Mouse (Mus musculus): ENCODE data around the gene Wdr45. TPM values are rescaled to one million over a fixed set of nuclear protein-coding genes. Genes with fewer than 3 reads are reported as not detected.
"Not testable (repeated sequence)": the region's sequence is repeated elsewhere in the genome, so short reads cannot be mapped to it uniquely, and the experiment has no call there.

The Wdr45 gene
- total RNA-seq, 2 experiments from 2014 or later, result 25.6 to 30.7 TPM

DNA sequence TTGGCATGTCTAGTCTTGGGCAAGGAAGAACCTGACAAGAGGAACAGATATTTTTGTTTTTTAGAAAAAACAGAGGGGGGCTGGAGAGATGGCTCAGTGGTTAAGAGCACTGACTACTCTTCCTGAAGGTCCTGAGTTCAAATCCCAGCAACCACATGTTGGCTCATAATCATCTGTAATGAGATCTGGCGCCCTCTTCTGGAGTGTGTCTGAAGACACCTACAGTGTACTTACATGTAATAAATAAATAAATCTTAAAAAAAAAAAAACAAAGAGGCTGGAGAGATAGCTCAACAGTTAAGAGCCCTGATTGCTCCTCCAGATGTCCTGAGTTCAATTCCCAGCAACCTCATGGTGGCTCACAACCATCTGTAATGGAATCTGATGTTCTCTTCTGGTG, 1.9 kb downstream of the Wdr45 start:
- DNase-seq (ENCODE audit: low spot score in 2 of 2), result not testable (repeated sequence)

DNA sequence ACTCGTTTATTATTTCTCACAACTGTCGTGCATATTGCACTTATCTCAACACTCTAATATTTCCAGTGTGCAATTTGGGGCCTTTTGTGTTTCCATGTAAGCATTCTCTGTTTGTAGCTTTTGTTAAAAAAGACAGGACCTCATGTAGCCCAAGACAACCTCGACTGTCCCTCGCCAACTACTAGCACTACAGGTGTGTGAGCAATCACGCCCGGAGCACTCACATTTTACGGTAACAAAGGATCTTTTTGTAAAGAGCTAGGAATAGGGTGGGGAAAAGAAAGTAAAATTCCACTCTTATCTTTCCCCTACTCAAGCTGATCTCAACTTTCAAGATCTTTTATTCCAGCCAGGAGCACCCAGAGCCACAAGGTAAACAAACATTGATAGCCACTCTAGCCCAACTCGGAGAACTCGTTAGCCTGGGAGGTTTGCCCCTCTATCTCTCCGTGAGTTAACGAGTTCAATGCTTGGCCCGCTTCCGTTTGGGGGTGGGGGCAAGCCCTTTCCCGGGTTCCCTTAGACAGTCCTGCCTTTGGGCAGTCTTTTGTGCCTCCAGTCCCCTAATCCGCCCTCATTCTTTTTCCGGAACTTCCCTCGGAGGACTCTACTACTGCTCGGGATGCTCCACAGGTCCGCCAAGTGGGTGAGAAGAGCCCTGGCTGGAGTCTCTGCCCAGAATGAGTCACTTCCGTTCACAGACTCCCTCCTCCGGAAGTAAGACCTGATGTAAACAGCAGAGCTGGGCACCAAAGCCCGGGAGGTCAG, 7.6 kb downstream of the Wdr45 start, which contains the start of gene Gm45208:
Gene Gm45208, plus strand, starts transcription at position 732 of the 768 bp plus-strand sequence.
- DNase-seq (ENCODE audit: low spot score in 2 of 2), result peak in 1 of 2 experiments; percentile 59

DNA sequence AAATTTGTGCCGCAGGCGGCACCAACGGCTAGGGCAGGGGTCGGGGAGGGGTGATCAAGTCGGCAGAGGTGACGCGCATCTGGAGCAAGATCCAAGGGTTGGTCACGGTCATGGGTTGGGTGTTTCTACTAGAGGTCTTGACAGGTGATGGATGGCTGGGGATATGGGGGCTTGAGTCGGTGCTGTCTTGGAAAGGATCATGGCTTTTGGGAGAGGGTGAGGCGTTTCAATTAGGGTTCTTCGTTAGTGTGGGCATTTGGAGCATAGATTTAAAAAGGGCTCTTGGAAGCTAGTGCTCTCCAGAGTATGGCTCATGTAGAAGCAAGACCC, 8.1 kb downstream of the Wdr45 start:
- no peak for DNase-seq (ENCODE audit: low spot score in 2 of 2)

DNA sequence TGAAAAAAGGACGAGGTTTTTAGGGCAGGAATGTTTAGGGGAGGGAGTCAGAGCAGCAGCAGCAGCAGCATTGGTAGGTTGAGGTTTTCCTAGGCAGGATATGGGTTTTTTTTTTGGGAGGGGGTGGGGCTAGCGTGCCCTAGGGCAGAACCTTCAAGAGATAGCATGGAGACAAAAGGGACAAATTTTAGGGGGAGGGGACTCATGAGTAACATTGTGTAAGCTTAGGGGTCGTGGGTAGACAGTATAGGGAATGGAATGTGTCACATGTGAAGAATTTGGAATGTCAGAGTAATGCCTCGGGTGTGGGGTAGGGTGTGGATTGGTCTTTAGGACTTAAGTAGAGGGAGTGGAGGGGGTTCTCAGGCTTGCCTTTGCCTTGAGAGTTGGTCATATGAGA, 8.6 kb downstream of the Wdr45 start:
- no peak for DNase-seq (ENCODE audit: low spot score in 2 of 2)

DNA sequence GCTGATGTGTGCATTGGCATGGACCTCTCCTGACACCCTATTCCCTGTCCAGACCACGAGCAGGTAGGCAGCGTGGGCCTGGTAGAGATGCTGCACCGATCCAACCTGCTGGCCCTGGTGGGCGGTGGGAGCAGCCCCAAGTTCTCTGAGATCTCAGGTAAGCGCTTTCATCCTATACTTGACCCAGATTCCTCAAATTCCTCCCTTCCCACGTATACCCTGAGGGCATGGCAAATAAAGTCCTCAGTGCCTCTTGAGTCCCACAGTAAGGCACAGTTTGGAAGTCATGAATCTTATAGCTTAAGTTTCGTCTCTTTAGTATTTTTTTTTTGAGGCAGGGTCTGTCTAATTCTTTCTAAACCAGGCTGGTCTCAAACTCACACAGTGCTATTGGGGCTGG, 10.0 kb downstream of the Wdr45 start:
- DNase-seq (ENCODE audit: low spot score in 2 of 2), result no peak

DNA sequence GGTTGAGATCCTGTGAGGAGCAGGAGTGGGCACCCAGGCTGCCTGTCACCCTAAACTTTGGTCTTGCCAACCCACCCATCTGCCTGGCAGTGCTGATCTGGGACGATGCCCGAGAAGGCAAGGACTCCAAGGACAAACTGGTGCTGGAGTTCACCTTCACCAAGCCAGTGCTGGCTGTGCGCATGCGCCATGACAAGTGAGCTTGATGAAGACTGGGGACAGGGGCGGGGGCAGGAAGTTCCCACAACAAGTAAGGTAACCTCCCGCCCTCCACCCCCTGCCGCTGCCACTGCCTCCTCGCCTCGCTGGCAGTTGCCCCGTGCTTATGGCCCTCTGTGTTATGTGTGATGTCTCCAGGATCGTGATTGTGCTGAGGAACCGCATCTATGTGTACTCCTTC, 11.7 kb downstream of the Wdr45 start:
- no peak for DNase-seq (ENCODE audit: low spot score in 2 of 2)

DNA sequence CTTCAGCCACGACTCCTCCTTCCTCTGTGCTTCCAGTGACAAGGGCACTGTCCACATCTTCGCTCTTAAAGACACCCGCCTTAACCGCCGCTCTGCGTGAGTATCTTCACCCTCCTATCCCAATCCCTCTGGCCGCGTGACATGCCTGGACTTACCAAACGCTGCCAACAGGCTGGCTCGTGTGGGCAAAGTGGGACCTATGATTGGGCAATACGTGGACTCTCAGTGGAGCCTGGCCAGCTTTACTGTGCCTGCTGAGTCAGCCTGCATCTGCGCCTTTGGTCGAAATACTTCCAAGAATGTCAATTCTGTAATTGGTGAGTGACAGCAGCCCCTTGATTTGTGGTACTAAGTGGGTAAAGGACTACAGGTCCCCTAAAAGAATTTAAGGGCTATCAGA, 13.0 kb downstream of the Wdr45 start:
- no peak for DNase-seq (ENCODE audit: low spot score in 2 of 2)

DNA sequence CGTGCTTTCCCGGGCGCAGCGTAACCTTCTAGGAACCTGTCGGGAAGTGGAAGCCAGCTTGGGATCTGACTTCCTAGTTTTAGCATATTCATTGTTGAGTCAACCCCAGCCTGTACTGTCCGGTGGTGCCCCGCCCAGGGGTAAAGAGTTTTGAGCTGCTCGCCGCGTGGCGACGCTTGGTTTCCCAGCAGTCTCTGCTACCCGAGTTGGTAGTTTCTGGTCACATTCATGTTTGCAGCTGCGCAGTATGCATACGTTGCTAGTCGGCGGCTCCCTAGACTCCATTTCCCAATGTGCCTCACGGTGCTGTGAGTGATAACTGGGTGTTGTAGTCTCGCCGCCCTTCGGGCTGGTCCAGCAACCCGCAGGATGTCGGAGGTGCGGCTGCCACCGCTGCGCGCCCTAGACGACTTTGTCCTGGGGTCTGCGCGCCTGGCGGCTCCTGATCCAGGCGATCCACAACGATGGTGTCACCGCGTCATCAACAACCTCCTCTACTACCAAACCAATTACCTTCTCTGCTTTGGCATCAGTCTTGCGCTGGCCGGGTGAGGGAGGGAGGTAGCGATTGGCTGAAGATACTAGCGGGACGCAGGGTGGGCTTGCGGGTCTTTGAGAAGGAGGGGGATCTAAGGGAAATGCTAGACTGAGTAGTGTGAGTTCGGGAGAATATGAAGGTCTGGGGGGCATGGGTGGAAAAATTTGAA, 14.2 kb downstream of the Wdr45 start, which contains the start of gene Praf2:
Gene Praf2, plus strand, starts transcription at position 225 of the 707 bp plus-strand sequence.
- peak in 1 of 2 experiments; percentile 65 for DNase-seq (ENCODE audit: low spot score in 2 of 2)

DNA sequence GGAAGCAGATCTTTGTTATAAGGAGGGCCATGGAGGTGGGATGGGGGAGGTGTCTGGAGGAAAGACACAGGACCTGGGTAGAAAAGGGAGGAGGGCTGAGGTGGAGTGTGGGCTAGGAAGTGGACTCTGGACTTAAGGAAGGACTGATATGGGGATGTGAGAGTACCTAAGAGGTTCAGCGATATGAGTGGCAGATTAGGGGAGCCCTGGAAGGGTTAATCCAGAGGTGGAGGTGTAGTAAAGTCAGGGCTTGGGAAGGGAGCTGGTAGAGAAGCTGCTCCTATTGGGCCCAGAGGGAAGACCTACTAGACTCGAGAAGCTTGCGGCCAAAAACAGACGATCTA, 14.8 kb downstream of the Wdr45 start:
- DNase-seq (ENCODE audit: low spot score in 2 of 2), result no peak

DNA sequence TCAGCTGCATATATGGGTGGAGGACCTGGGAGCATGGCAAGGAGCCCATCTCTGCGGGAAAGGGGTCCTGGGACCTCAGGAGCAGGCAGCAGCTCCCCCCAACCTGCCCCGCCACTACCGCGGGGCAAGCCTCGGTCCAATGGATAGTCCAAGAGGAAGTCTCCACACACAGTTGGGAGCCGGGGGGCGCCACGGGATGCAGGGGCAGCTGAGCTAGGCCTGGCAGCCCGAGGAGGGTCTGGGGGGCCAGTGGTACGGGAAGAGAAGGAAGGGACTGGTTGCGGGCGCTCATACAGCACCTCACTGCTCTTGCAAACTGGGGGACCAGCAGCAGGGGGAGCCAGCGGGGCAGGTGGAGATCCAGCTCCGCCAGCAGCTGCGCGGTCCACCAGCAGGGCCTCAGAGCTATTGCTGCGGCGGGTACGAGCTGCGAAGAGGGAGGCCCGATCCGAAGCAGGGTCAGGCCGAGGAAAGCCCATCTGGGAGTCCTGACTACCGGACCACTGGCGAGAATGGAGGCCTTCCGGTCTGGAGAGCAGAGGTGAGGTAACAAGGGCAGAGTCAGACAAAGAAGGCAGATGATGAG, 19.5 kb downstream of the Wdr45 start:
- peak; percentile 43 to 66 for DNase-seq (ENCODE audit: low spot score in 2 of 2)

DNA sequence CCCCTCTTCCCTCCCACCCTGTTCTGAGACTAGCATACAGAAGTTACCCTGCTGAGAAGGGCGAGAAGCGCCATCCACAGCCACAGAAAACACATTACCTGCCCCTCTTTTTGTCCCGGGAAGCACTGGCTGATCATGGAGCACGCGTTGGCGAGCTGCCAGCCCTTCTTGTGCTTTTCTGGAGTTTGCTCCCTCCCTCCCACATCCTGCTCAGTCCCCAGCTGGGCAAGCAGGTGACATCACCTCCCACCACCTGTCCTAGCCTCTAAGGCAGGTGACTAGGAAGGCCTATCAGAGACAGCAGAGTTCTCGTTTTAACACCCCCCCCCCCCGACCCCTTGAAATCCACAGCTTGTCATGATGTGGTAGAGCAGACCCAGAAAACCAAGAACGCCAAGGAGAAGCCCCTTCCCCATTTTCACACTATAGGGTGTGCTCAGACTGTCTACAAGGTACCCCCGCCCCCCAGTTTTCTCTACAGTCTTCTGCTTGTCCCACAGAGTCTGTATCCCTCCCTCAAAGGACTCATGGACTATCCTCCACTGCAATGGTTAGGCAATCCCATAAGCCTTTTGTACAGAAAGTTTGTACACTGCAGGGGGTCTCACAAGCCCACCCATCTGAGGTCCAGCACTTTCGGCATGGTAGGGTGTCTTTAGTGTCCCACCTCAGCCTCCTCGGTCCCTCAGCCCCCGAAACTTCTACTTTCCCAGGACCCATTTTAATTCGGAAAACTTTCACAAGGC, 25.4 kb downstream of the Wdr45 start:
- no peak for DNase-seq (ENCODE audit: low spot score in 2 of 2)

DNA sequence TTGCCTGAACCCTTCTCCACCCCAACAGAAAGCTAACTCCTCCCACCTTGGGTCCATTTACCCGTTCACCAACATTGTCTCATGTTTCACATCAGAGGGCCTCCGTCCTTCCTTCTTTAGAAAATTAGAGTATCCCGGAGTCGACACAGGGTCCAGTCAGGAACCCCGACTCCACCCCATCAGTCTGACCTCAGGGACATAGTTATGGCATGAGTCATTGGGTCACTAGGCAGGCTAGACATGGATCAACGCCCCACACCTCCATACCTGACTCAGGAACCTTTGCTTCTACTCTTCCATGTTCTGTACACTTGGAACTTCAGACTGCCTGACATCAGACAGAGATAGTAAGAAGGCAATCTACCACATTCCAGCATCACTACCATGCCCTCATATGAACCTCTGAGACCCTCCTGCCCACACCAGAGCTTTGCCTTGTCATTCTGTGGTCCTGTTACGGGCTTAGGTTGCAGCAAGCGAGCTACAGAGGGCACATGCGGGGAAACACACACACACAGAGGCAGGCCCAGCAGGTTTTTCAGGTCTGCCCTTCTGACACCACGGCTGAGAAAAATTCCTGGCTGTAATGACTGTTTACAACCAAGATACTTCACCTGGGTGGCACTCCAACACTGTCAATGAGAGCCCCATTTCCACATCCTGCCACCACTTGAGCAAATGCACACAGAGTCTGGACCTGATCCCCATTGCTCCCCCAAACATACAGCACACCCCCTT, 26.1 kb downstream of the Wdr45 start:
- DNase-seq (ENCODE audit: low spot score in 2 of 2), result no peak

DNA sequence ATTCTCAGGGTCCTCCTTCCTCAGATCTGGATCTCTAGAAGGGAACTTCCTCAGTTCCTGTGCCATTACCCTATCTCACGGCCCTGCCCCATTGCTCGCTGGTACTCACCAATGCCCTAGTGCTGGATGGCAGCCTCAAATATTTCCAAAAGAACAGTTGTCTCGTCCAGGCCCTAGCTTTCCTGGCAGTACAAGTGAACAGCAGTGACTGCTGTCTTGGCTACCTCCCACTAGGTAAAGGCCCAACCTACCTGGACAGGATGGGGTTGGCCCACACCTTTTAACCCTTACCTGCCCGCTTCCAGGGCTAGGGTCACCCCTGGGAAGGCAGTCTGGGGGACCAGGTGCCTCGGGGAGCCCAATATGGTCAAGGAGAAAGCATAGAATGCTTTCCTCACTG, 27.0 kb downstream of the Wdr45 start:
- no peak for DNase-seq (ENCODE audit: low spot score in 2 of 2)

DNA sequence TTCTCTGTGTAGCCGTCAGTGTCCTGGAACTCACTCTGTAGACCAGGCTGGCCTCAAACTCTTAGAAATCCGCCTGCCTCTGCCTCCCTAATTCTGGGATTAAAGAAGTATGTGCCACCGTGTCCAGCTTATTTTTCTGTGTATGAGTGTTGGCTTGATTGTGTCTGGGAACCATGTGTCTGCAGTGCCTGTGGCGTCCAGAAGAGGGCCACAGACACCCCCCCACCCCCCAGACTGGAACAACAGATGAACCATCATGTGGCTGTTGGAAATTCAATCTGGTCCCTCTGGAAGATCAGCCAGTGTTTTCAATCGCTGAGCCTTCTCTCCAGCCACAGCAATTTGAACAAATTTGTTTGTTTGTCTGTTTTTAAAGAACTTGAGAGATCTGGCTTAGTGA, 29.3 kb downstream of the Wdr45 start:
- no peak for DNase-seq (ENCODE audit: low spot score in 2 of 2)

DNA sequence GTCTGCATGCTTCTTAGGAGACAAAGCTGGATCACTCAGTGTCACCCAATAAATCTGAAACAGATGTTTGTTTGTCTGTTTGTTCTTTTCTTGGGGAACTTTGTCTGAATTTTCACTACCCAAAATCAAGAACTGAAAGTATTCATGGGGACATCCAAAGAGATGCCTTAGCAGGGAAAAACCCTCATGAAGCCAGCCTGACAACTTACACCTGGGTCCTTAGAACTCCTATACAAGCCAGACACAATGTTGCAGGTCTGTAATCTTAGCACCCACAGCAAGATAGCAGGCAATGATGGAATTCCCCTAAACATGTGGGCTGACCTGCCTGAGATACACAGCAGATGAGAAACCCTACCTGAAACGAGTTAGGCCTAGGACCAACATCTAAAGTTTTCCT, 30.8 kb downstream of the Wdr45 start:
- no peak for DNase-seq (ENCODE audit: low spot score in 2 of 2)

DNA sequence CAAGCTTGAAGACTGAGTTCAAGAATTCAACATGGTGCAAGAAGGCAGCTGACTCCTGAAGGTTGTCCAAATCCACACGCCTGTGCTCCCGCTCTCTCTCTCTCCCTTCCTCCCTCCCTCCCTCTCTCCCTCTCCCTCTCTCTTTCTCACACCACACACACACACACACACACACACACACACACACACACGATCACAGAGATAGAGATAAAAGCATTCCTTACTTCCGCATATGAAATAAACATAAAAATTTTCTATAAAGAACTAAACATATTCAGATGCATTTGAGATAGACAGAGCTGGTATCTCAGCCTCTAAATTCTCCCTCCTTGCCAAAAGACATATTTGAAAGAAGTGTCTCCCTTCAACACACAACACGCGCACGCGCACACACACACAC, 31.3 kb downstream of the Wdr45 start:
- DNase-seq (ENCODE audit: low spot score in 2 of 2), result no peak

DNA sequence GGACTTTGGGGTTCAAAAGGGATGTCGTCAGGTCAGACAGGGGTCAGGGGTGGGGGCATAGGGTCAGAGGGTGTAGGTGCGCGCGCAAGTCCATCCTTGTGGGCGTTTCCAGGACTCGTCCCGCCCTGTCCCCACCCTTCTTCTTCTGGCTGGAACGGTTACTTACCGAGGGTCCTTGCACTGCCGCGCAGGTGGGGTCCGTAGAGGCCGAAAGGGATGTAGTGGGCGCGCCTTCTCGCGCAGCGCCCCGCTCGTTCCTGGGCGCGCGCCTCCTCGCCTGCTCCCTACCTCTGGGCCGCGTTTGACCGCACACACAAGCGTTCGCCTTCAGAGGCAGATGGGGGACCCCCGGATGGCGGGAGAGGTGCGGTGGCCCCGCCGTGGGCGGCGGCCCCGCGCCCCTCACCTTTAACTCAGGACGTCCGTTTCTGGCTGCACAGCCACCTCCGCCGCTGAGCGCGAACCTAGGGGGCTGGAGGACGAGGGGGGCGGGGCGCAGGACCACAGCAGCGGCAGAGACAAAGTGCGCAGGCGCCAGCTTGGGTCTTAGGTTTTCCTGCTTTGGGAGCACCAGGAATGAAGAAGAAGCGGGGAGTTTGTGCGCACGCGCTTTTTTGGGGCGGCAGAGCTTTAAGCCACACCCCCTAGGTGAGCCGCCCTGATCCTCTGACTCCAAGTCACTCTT, 36.4 kb downstream of the Wdr45 start, which contains the start of gene Ccdc120:
Gene Ccdc120, minus strand, starts transcription at position 474 of the 685 bp plus-strand sequence.
- peak in 1 of 2 experiments; percentile 42 for DNase-seq (ENCODE audit: low spot score in 2 of 2)

DNA sequence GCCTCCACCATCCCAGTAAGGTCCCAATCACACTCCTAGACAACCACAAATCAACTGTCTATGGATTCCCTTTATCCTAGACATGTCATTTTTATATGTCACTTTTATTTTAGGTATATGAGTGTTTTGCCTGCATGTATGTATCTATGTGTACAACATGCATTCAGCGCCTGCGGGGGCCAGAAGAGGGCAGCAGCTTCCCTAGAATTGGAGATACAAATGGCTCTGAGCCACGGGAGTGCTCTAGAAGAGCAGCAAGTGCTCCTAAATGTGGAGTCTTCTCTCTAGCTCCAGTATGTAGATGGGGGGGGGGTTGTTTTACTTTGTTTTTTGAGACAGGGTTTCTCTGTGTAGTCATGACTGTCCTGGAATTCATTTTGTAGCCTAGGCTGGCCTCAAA, 39.5 kb downstream of the Wdr45 start:
- not testable (repeated sequence) for DNase-seq (ENCODE audit: low spot score in 2 of 2)

DNA sequence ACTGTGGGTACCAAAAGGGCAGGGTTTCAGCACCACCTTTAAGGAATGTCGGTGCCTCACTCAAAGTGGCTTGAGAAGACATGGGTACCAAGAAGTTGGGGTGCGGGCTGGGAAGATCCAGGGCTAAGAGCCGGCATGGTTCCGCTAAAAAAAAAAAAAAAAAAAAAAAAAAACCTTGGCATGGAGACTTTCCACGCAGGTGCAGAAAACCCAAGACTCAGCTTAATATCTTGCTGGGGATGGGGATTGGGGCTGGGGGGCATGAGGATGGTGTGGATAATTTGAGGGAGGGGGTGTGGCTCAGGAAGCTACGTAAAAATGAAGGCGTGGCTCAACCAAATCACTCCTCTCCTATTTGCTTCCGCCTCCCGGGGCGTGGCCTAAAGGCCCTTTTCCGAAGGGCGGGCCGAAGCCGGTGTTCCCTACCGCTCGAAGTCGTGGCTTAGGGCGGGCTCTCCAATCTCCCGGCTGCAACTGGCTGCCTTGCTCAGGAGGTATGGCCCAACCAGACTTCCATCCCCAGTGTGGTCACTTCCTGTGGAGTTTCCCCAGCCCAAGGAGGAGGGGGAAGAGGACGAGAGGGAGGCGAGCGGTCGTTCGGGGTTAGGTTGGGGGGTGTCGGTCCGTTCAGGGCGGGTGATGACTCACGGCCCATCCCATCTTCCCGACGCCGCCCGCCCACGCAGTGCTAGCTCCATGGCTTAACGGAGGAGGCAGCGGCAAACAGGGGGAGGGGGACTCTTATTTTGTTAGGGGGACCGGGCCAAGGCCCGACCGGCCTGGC, 48.2 kb downstream of the Wdr45 start, which contains the start of gene Tfe3:
Gene Tfe3, plus strand, starts transcription at position 424 of the 784 bp plus-strand sequence.
- peak; percentile 63 to 86 for DNase-seq (ENCODE audit: low spot score in 2 of 2)

DNA sequence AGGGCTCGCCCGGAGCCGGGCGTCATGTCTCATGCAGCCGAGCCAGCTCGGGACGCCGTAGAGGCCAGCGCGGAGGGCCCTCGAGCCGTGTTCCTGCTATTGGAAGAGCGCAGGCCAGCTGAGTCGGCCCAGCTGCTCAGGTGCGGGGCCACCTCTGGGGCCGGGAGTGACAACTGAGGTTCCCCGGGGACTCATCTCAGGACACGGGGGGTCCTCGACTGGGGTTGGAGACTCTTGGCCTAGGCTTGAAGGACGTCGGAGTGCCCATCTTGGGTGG, 48.7 kb downstream of the Wdr45 start:
- no peak for DNase-seq (ENCODE audit: low spot score in 2 of 2)

All from gastrocnemius, postnatal 4 days (tissue).